Mouse (Mus musculus) bone marrow, adult 2 months (tissue): ENCODE results near the gene Fry.

ENCODE experiments used
- CTCF ChIP-seq: fragments of 200-500 bp; IDR thresholded peaks from 2 replicates; pipeline ENCODE4 v1.5.1; 2011; ENCODE audit warnings: low read length, control low read depth; ENCODE audit not compliant: control insufficient read depth, insufficient read depth
- POLR2A ChIP-seq: fragments of 200-500 bp; IDR thresholded peaks from 2 replicates; pipeline ENCODE4 v1.6.1; 2011; ENCODE audit warnings: low read depth, mild to moderate bottlenecking, control low read depth, low read length, borderline replicate concordance; ENCODE audit not compliant: control insufficient read depth

DNA sequence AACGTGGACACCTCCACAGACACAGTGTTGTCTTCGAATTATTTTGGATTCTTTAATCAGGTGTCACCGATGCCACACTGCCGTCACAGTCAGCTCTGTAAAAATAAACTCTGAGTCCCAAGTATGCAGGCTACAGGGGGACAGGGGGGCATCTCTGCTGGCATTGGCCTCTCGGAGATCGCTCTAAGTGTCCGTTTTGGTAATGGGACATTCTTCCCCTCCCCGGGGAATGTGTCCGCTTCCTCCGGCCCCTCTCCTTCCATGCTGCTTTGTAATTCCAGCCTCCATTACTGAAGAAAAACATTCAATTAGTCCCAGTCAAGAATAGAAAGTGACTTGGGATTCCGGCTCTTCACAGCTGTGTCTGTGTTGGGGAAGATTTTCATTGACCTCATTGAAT is 175.9 kb downstream of the Fry start:
- no peak for TF ChIP-seq POLR2A
- TF ChIP-seq CTCF = no peak
